Mouse (Mus musculus): ENCODE results near the gene Camkk1. TPM values are rescaled to one million over a fixed set of nuclear protein-coding genes. Genes with fewer than 3 reads are reported as not detected.

Gene Camkk1
- total and polyA plus RNA-seq, 3 experiments: 5.8 to 6.6 TPM; not detected in 1

DNA sequence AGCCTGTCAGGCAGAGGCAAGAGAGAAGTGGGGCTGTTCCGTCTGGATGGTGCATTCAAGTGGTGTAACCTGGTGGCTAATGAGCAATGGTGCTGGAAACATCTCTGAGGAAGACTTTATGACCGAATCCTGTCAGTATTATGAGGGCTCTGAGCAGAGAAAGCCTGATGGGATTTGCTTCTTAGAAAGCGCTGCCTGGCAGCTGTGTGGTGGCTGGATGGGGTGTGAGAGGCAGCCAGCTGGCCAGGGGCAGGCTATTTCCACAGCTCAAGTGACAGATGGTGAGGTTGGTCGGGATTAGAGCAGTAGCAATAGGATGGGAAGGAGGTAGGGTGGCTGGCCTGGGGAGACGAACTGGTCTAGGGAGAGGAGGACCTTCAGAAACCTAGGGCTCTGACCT lies 12.7 kb downstream of the Camkk1 start:
- DNase-seq (ENCODE audit: low read depth, low spot score): no peak
- TF ChIP-seq RCOR1 (IDR thresholded peaks at IDR 0.05; ENCODE audit: low read depth, low read length): no peak
- no peak for TF ChIP-seq KAT2A (conservative IDR thresholded peaks at IDR 0.05; ENCODE audit: low read depth, low read length)
- TF ChIP-seq POLR2AphosphoS5 (IDR thresholded peaks at IDR 0.05; ENCODE audit: borderline replicate concordance, low read depth, low read length): no peak
- Histone ChIP-seq H3K79me2 (ENCODE audit: control insufficient read depth, insufficient read depth, low read length, poor library complexity) (no peaks in the 10 kb centered on the region), H3K36me3 (ENCODE audit: control insufficient read depth in 1 of 2, insufficient read depth in 2 of 2, low read length in 2 of 2) (no peaks in the 10 kb centered on the region), H3K9ac (ENCODE audit: control insufficient read depth, low read depth, low read length, poor library complexity, severe bottlenecking) (no peak overlapping the region), H3K4me3 (ENCODE audit: control insufficient read depth in 1 of 2, insufficient read depth in 1 of 2, low read depth in 2 of 2, low read length in 2 of 2) (no peak overlapping the region), H3K27ac (ENCODE audit: control insufficient read depth, low read depth, low read length) (no peak overlapping the region), H3K9me3 (replicated peaks; ENCODE audit: insufficient read depth, low read length) (no peaks in the 10 kb centered on the region), H3K27me3 (ENCODE audit: control insufficient read depth in 1 of 2, insufficient read depth in 2 of 2, low read length in 2 of 2) (no peaks in the 10 kb centered on the region), H3K4me1 (ENCODE audit: control insufficient read depth in 1 of 2, insufficient read depth in 2 of 2, low read length in 2 of 2) (peaks cover 0 to 3% of the 10 kb centered on the region in 2 experiments; a peak in 1 of 4 replicates)

- H3K36me3 ChIP-seq (ENCODE audit: control insufficient read depth in 1 of 2, insufficient read depth in 2 of 2, low read length in 2 of 2): no peaks in the 10 kb centered on the region
- no peaks in the 10 kb centered on the region for H3K79me2 ChIP-seq (ENCODE audit: control insufficient read depth, insufficient read depth, low read length, poor library complexity)
- no peak overlapping the region for H3K9ac ChIP-seq (ENCODE audit: control insufficient read depth, low read depth, low read length, poor library complexity, severe bottlenecking)
- DNase-seq (ENCODE audit: low read depth, low spot score): no peak
- no peak for TF ChIP-seq RAD21 (IDR thresholded peaks at IDR 0.05; ENCODE audit: low read depth, low read length)
- TF ChIP-seq TCF12 (IDR thresholded peaks at IDR 0.05; ENCODE audit: low read depth, low read length): no peak
- no peak for TF ChIP-seq SMC3 (IDR thresholded peaks at IDR 0.05; ENCODE audit: low read depth, low read length)
- TF ChIP-seq EP300 (IDR thresholded peaks at IDR 0.05; ENCODE audit: low read depth in 1 of 2, low read length in 2 of 2): no peak
- no peak for TF ChIP-seq NELFE (IDR thresholded peaks at IDR 0.05; ENCODE audit: low read depth, low read length)
- no peak for TF ChIP-seq CHD2 (IDR thresholded peaks at IDR 0.05; ENCODE audit: low read length)
- no peak for TF ChIP-seq KAT2A (conservative IDR thresholded peaks at IDR 0.05; ENCODE audit: low read depth, low read length)
- no peak for TF ChIP-seq ZMIZ1 (IDR thresholded peaks at IDR 0.05; ENCODE audit: low read depth, low read length)
- TF ChIP-seq MAZ (IDR thresholded peaks at IDR 0.05; ENCODE audit: low read depth, low read length): no peak
- no peak for TF ChIP-seq MAFK (IDR thresholded peaks at IDR 0.05; ENCODE audit: borderline replicate concordance, low read depth, low read length)
- no peaks in the 10 kb centered on the region for H3K4me1 ChIP-seq (ENCODE audit: control insufficient read depth in 1 of 2, insufficient read depth in 2 of 2, low read length in 2 of 2)
- no peaks in the 10 kb centered on the region for H3K27me3 ChIP-seq (ENCODE audit: control insufficient read depth in 1 of 2, insufficient read depth in 2 of 2, low read length in 2 of 2)
- H3K27ac ChIP-seq (ENCODE audit: control insufficient read depth, low read depth, low read length): no peak overlapping the region
- H3K4me3 ChIP-seq (ENCODE audit: control insufficient read depth in 1 of 2, insufficient read depth in 1 of 2, low read depth in 2 of 2, low read length in 2 of 2): no peak overlapping the region
- H3K9me3 ChIP-seq (replicated peaks; ENCODE audit: insufficient read depth, low read length): no peaks in the 10 kb centered on the region
Observed at GRCm38 (mm10) chr11:73036077-73036476, 17.3 kb downstream of the Camkk1 start.

DNA sequence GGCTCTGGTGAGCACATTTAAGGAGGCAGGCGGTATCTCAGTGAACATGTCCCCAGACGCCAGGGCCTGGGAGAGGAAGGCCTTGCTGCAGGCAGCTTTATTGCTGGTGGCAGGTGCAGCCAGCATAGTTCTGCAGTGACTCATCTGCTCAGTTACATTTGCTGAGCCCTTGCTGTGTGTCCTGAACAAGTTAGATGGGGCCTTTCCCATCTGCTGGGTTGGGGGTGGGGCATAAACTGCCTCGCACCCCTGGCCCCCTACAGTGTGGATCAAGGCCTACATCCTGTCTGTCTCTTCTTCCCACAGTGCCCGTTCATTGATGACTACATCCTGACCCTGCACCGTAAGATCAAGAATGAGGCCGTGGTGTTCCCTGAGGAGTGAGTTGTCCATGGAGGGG lies 18.1 kb downstream of the Camkk1 start:
- no peak overlapping the region for H3K27ac ChIP-seq (ENCODE audit: control insufficient read depth, low read depth, low read length)

More for the DNA sequence above, 18.1 kb downstream of the Camkk1 start:
- H3K79me2 ChIP-seq (ENCODE audit: control insufficient read depth, insufficient read depth, low read length, poor library complexity): no peaks in the 10 kb centered on the region
- DNase-seq (ENCODE audit: low read depth, low spot score): no peak
- no peaks in the 10 kb centered on the region for H3K4me1 ChIP-seq (ENCODE audit: control insufficient read depth in 1 of 2, insufficient read depth in 2 of 2, low read length in 2 of 2)
- TF ChIP-seq EP300 (IDR thresholded peaks at IDR 0.05; ENCODE audit: low read depth in 1 of 2, low read length in 2 of 2) (no peak), USF1 (IDR thresholded peaks at IDR 0.05; ENCODE audit: low read depth, low read length) (no peak), E2F4 (IDR thresholded peaks at IDR 0.05; ENCODE audit: borderline replicate concordance, low read depth, low read length) (no peak), BHLHE40 (IDR thresholded peaks at IDR 0.05; ENCODE audit: borderline replicate concordance, low read depth, low read length) (no peak)
- H3K9me3 ChIP-seq (replicated peaks; ENCODE audit: insufficient read depth, low read length): no peaks in the 10 kb centered on the region
- H3K4me3 ChIP-seq (ENCODE audit: control insufficient read depth in 1 of 2, insufficient read depth in 1 of 2, low read depth in 2 of 2, low read length in 2 of 2): no peak overlapping the region
- H3K9ac ChIP-seq (ENCODE audit: control insufficient read depth, low read depth, low read length, poor library complexity, severe bottlenecking): no peak overlapping the region
- H3K36me3 ChIP-seq (ENCODE audit: control insufficient read depth in 1 of 2, insufficient read depth in 2 of 2, low read length in 2 of 2): no peaks in the 10 kb centered on the region
- H3K27me3 ChIP-seq (ENCODE audit: control insufficient read depth in 1 of 2, insufficient read depth in 2 of 2, low read length in 2 of 2): no peaks in the 10 kb centered on the region
